14 mouse cellular contexts compared by ENCODE assay signal in the genomic region with DNA sequence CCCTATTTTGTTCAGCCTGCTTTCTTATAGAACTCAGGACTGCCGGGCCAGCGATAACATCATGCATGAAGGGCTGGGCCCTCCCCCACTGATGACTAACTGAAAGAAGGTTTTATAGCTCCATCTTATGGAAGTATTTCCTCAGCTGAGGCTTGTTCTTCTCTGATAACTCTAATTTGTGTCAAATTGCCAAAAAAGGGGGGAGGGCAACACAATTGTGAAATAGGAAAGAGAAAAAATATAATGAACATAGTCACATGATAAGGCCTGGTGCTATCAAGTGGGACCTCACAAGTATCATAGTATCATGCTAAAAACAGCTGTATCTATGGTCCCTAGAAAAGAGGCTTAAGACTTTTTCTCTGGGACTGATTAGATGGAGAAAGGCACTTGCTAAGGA.
"Had no signal": no experiment of that assay in that cellular context is flagged by ENCODE, and none has a peak within 500 bp of the region (broad histone marks: within the 10 kb centered on the region; RNA-seq: fewer than 3 reads in every experiment).

No protein-coding gene starts in this region.

- H3K9ac ChIP-seq: limb, embryonic 12.5 days; liver, embryonic 13.5 days; liver, postnatal 0 days; lung, embryonic 15.5 days; neural tube, embryonic 15.5 days had no signal

- H3K27ac ChIP-seq: limb, embryonic 12.5 days; liver, embryonic 13.5 days; lung, embryonic 15.5 days; midbrain, embryonic 10.5 days; neural tube, embryonic 15.5 days had no signal

- H3K4me2 ChIP-seq: limb, embryonic 12.5 days; liver, embryonic 13.5 days; lung, embryonic 15.5 days; neural tube, embryonic 15.5 days had no signal

- H3K36me3 ChIP-seq: limb, embryonic 12.5 days; liver, embryonic 13.5 days; lung, embryonic 15.5 days; midbrain, embryonic 10.5 days; neural tube, embryonic 15.5 days had no signal

- DNase-seq: kidney, adult 11 months; kidney, postnatal 36 days; liver; liver, embryonic 13.5 days; liver, postnatal 0 days; lung, postnatal 14 days; midbrain, embryonic 14.5 days; thymus, adult 18-20 months; thymus, postnatal 14 days had no signal

- H3K9me3 ChIP-seq: limb, embryonic 12.5 days; liver, embryonic 13.5 days; lung, embryonic 15.5 days; midbrain, embryonic 10.5 days; neural tube, embryonic 15.5 days had no signal

- H3K4me1 ChIP-seq: limb, embryonic 12.5 days; liver, embryonic 13.5 days; lung, embryonic 15.5 days; neural tube, embryonic 15.5 days had no signal

- H3K4me3 ChIP-seq: limb, embryonic 12.5 days; liver, embryonic 13.5 days; lung, embryonic 15.5 days; midbrain, embryonic 10.5 days; myocyte; neural tube, embryonic 15.5 days had no signal

- ATAC-seq: liver, postnatal 0 days had no signal

- H3K27me3 ChIP-seq: limb, embryonic 12.5 days; liver, embryonic 13.5 days; lung, embryonic 15.5 days; neural tube, embryonic 15.5 days had no signal
